Mouse (Mus musculus): Measurements from ENCODE around the gene Rab6b.
"Not testable (repeated sequence)": the region's sequence is repeated elsewhere in the genome, so short reads cannot be mapped to it uniquely, and the experiment has no call there.

Gene Rab6b

DNA sequence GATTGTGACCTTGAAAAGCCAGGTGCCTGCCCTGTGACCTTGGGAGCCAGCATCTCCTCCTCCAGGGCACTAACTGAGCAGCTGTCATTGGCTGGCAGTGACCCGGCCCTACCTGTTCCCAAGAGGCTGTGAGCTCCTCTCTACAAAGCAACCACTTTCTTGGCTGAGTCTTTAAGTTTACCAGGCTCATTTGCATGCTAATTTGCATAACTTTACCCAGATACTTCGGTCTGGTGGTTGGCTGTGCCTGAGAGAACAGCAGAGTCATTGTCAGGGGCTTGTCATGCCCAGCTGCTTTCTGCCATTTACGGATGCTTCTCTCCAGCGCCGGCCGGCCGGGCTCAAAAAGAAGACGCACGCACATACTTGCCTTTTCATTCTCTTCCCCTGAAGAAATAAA, 35.1 kb downstream of the Rab6b start:
- DNase-seq, result peak; percentile 22 to 42

- no peak for DNase-seq
Observed at GRCm38 (mm10) chr9:103147103-103147502, 35.5 kb downstream of the Rab6b start.

GRCm38 (mm10) chr9:103149074-103149799, 37.6 kb downstream of the Rab6b start:
- DNase-seq, result peak in 1 of 2 experiments; percentile 2

- no peak for DNase-seq
Observed at GRCm38 (mm10) chr9:103153286-103153685, 41.7 kb downstream of the Rab6b start.

GRCm38 (mm10) chr9:103154568-103154967, 43.0 kb downstream of the Rab6b start:
- DNase-seq, result no peak

GRCm38 (mm10) chr9:103155158-103155557, 43.6 kb downstream of the Rab6b start:
- DNase-seq, result not testable (repeated sequence)

DNA sequence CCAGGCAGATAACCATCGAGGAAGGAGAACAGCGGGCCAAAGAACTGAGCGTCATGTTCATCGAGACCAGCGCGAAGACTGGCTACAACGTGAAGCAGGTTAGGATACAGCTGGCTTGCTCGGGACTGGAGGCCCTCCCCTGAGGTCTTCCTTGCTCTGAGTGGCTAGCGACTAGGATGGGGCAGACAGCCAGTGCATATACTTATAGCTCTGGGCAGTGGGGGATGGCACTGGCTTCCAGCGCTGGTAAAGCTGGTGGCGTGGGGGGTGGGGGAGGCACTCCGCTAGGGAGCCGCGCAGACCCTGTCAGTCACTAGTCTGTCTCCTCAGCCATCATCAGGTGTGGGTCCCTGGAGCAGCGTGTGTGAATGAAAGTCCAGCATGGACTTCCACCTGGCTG, 52.2 kb downstream of the Rab6b start:
- DNase-seq, result no peak

- DNase-seq, result no peak
Observed at GRCm38 (mm10) chr9:103168046-103168445, 56.5 kb downstream of the Rab6b start.

- DNase-seq, result no peak
Observed at GRCm38 (mm10) chr9:103168771-103169170, 57.2 kb downstream of the Rab6b start.

DNA sequence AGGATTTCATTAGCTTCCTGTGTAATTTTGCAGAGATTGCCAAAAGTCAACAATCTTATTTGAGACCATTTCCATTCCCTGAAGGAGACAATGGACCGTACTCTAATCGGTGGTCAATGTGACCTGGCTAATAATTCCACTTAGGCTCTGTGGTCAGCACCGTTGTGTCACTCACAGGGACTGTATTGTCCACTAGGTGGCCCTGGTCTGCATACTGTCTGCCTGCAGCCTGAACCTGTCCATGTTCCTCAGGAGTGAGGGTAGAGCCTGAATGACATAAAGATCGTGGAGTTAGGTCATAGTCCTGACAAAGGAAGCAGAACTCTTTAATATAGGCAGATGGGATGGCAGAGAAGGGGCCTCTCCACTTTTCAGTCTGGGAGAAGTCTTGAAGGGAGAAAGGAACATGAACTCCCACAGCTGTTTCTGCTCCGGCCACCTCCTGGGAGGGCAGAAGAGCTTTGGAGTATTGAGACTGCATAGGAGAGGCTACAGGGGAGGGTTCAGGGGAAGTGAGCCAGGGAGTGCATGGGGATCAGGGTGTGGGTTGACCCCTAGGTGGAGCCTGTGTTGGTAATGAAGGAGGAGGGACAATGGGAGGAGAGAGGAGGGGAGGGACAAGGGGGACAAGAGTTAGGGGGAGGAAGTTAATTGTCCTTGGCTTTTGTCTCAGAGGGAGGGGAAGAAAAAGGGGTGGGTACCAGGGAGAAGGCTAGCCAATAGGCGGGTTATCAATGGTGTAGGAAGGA, 63.4 kb downstream of the Rab6b start:
- DNase-seq, result peak; percentile 15 to 17

GRCm38 (mm10) chr9:103175692-103176091, 64.1 kb downstream of the Rab6b start:
- DNase-seq, result no peak

GRCm38 (mm10) chr9:103180303-103180702, 68.7 kb downstream of the Rab6b start:
- DNase-seq, result no peak

GRCm38 (mm10) chr9:103180807-103181565, 69.4 kb downstream of the Rab6b start:
- DNase-seq, result peak; percentile 69 to 72

DNA sequence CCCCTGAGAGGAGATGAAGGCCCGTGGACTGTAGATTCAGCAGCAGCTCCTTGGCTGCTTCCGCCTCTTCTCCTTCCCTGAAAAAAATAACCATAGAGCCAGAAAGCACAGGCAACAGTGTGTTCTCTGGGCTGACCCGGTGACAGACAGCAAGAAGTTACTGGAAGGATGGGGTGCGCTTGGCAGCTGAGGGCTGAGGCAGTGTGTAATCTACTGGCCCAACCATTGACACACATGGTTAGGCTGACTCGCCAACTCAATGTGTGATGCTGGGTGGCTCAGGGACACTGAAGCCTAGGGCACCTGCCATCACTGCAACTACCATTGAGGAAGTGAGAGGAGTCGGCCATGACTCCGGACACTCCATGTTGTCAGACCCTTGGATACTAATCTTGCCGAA, 70.3 kb downstream of the Rab6b start:
- no peak for DNase-seq

DNA sequence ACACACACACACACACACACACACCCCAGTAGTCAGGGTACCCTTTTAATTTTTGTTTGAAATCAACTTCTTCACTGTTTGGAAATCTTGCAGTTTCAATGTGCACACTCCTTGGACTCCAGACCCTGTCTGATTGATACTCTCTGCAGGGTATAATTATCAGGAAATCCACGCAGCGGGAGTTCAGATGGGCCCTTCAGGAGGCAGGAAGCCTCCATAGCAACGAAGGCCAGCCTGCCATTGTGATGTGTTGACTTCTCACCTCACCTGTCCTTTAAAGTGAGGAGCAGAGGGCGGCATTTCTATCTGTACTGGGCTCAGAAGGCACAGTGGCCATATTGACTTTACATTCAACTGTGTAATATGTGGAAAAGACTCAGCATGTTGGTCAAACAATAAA, 73.3 kb downstream of the Rab6b start:
- no peak for DNase-seq

DNA sequence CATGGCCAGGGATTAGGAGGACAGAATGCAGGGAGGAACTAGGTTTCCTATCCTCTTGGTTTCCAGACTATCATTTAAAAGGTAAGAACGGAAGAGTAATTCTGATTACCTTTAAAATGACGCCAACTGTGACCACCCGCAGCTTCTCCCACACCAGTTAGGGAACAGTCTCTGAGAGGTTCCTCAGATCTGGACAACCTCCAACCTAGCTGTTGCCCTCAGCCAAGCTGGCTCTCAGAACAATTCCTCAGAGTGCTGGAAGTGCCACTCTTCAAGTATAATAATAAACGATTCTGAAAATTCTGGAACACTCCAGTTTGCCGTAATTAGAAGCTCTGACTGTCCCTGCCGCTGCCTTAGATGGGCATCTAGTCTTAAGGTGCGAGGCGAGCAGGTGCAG, 74.4 kb downstream of the Rab6b start:
- no peak for DNase-seq

DNA sequence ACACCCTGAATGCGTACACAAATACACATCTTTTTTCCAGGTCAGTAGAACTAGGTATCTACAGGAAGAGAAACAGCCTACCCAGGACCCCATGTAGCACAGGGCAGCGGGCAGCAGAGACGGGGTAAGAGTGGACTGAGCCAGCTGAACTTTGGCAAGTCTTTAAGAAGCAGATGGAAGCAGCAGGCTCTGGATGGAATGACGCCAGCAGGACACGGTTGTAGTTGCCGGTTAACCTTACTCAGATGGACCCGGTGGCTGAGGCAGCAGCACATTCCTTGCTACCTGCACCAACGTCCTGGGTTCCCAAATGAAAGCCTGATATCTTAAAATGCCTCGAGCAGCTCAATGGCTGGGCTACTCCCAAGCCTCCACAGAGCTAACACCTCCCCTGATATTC, 75.2 kb downstream of the Rab6b start:
- no peak for DNase-seq

GRCm38 (mm10) chr9:103188416-103188815, 76.8 kb downstream of the Rab6b start:
- DNase-seq, result no peak

DNA sequence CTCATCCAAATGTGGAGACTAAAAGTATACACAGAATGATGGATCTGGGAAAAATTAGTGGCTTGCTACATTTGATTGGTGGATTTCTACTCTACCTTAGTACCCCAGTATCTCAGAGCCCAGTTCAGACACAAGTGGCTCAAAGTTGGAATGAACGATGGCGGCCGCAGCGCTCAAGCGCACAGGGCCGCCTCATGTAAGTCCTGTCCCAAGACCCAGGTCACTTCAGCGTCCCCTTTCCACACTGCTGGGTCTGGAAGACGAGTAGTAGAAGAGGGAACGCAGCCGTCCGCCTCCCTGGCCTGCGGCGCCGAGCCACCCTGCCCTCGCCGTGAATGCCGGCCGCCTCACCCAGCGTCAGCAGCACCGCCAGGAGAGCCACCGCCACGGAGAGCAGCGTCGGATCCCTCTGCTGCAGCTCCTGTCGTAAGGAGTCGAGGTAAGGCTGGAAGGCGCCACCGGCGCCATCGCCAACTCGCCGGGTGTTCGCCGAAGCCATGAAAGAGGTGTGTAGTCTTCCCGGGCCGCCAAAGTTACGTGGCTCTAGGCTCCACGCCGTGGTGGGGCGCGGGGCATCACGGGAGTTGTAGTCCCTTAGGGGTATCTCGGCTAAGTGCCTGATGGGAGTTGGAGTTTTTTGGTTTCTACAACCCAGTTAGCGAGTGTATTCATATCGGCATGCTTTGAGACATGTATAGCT, 90.1 kb downstream of the Rab6b start, which contains the start of gene Srprb:
TSS of gene Srprb (minus strand) at position 577 of the 700 bp plus-strand sequence.
- peak; percentile 94 to 96 for DNase-seq

DNA sequence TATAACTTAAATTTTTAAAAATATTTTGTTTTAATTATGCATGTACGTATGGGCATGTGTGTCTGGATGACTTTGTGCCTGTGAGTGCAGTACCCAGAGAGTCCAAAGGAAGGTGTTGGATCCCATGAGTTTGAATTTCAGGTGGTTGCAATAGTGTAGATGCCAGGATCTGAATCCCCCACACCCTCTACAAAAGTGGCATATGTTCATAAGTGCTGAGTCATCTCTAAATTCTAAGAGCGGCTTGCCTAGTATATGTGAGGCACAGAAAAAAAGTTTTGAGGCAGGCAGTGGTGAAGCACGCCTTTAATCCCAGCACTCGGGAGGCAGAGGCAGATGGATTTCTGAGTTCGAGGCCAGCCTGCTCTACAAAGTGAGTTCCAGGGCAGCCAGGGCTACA, 94.2 kb downstream of the Rab6b start:
- DNase-seq, result no peak

GRCm38 (mm10) chr9:103207846-103208245, 96.3 kb downstream of the Rab6b start:
- peak; percentile 85 to 87 for DNase-seq

DNA sequence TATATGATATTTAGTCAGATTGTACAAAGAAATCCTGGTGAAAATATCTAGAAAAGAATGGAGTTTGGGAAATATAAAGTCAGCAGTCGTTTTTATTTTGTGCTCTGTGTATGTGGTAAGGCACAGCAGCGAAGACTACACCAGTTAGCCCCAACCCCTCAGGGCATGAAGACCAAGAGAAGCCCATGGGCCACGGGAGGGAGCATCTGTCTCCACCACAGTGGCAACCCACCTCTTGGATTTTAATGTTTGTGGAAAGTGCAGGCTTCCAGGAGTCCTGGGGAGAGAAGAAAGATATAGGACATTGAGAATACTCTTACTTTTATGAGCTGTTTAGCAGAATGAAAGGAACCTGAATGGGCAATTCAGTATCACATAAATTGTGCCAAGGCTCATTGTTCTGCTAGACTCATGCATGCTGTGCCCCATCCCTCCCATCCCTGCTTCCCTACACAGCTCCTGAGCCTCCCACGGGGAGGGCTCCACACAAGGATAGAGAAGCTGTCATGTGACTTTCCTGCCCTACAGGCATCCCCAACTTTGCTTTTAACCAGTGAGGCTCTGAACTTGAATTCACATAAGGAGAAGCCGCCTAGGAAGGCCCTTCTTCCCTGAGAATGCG, 97.3 kb downstream of the Rab6b start:
- no peak for DNase-seq

Data from B cell, adult 2 months (primary cell).